ENCODE assay signal across 14 mouse cellular contexts in the genomic region with DNA sequence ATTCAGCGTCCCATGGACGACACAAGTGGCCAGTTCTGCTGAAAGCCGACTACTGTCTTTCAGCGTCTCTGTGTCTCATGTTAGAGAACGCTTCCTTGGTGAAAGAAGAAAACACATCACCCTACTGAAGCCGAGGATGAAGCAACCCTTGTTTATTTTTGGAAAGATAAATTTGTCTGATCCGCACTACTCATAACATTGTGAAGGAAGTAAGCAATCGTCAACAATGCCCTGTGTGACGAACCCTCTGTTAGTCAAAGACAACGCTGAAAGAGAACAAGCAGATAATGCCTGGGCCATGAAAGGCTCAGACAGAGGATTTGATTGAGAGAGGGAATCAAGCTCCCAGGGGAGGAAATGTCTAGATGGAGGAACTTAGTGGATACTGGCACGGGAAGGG.
"Had no signal": no experiment of that assay in that cellular context is flagged by ENCODE, and none has a peak within 500 bp of the region (broad histone marks: within the 10 kb centered on the region; RNA-seq: fewer than 3 reads in every experiment).

No protein-coding gene starts in this region.

- H3K9me3 ChIP-seq: limb, embryonic 10.5 days; neural tube, embryonic 15.5 days had no signal

- H3K4me2 ChIP-seq: neural tube, embryonic 15.5 days had no signal

- DNase-seq: kidney, adult 8-10 months; kidney, postnatal 25 days; lung, adult 2 months; lung, postnatal 10 days; midbrain, embryonic 14.5 days; right cerebral cortex, adult 18-20 months; right cerebral cortex, postnatal 25 days; thymus, adult 18-20 months; thymus, postnatal 14 days had no signal

- H3K9ac ChIP-seq: liver, embryonic 14.5 days; neural tube, embryonic 15.5 days had no signal

- H3K27me3 ChIP-seq: neural tube, embryonic 15.5 days had no signal

- H3K4me3 ChIP-seq: left cerebral cortex, adult 2 months; limb, embryonic 10.5 days; myocyte; neural tube, embryonic 15.5 days had no signal

- H3K27ac ChIP-seq: left cerebral cortex, adult 2 months; limb, embryonic 10.5 days; liver, embryonic 14.5 days; neural tube, embryonic 15.5 days had no signal
